Mouse (Mus musculus) midbrain, postnatal 0 days (tissue): ENCODE measurements at regions not wholly inside any gene's neighbourhood (a gene's known extent, or its start where the extent isn't known, plus 50 kb on each side); places are given as distances from the start of the nearest gene placed in this dataset.

Source experiments
- ATAC-seq: fragments of 200-750 bp; cut with Nextera tagmentation; 2 replicates; pipeline ENCODE4 v1.8.0; 2017; ENCODE audit warnings: moderate number of reproducible peaks, mild to moderate bottlenecking, moderate TSS enrichment, moderate library complexity; ENCODE audit not compliant: low FRiP score
- DNase-seq: peaks from one replicate; pipeline ENCODE4 v3.0.0-alpha.2; 2015; ENCODE audit warnings: low spot score
- H3K27ac ChIP-seq: fragments of 300-500 bp; sonication (generic); 2 replicates; pipeline ENCODE4 v1.5.1; 2014; ENCODE audit warnings: low read depth, mild to moderate bottlenecking, low read length, mixed read lengths
- H3K27me3 ChIP-seq: fragments of 300-500 bp; sonication (generic); 2 replicates; pipeline ENCODE4 v1.6.1; 2014; ENCODE audit warnings: low read length, control low read depth, mixed read lengths; ENCODE audit not compliant: insufficient read depth
- H3K36me3 ChIP-seq: fragments of 300-500 bp; sonication (generic); 2 replicates; pipeline ENCODE4 v1.6.1; 2014; ENCODE audit warnings: low read length, control low read depth, mixed read lengths; ENCODE audit not compliant: insufficient read depth
- H3K4me1 ChIP-seq: fragments of 300-500 bp; sonication (generic); 2 replicates; pipeline ENCODE4 v1.6.1; 2014; ENCODE audit warnings: mild to moderate bottlenecking, control low read depth, antibody characterized with exemption, low read length, mixed read lengths; ENCODE audit not compliant: insufficient read depth
- H3K4me2 ChIP-seq: fragments of 300-500 bp; sonication (generic); 2 replicates; pipeline ENCODE4 v1.6.1; 2014; ENCODE audit warnings: low read depth, mild to moderate bottlenecking, low read length, mixed read lengths; ENCODE audit not compliant: poor library complexity, severe bottlenecking
- H3K4me3 ChIP-seq: fragments of 300-500 bp; sonication (generic); 2 replicates; pipeline ENCODE4 v1.5.1; 2014; ENCODE audit warnings: low read depth, mild to moderate bottlenecking, low read length, moderate library complexity
- H3K9ac ChIP-seq: fragments of 300-500 bp; sonication (generic); replicated peaks from 2 replicates; pipeline ENCODE4 v1.6.1; 2014; ENCODE audit warnings: mild to moderate bottlenecking, low read length, moderate library complexity, mixed read lengths; ENCODE audit not compliant: poor library complexity, severe bottlenecking
- H3K9me3 ChIP-seq: fragments of 300-500 bp; sonication (generic); 2 replicates; pipeline ENCODE4 v1.6.1; 2016; ENCODE audit warnings: low read length, control low read depth
- CTCF ChIP-seq: IDR thresholded peaks from 2 replicates; pipeline ENCODE4 v1.5.1; 2016; ENCODE audit warnings: antibody characterized with exemption, mild to moderate bottlenecking
- WGBS: fragments of 180-500 bp; shearing (Covaris S2); extraction: QIAGEN DNeasy Blood & Tissue Kit; methylation state at CpG from one replicate; pipeline ENCODE4 v1.1.7; 2014; 5-methylcytosine and 5-hydroxymethylcytosine counted together

GRCm38 (mm10) chr6:10468967-10469366, 1438.3 kb downstream of the Ndufa4 start:
- Histone ChIP-seq H3K9me3 (no peaks in the 10 kb centered on the region), H3K36me3 (no peaks in the 10 kb centered on the region), H3K4me1 (no peaks in the 10 kb centered on the region), H3K27ac (no peak overlapping the region), H3K9ac (no peak overlapping the region), H3K4me3 (no peak overlapping the region), H3K27me3 (no peaks in the 10 kb centered on the region), H3K4me2 (no peak overlapping the region)
- DNase-seq, result no peak
- no peak for TF ChIP-seq CTCF
- no peak for ATAC-seq
- whole genome bisulfite sequencing, result 73% methylated on average over 1 of the region's 1 CpGs
